Mouse (Mus musculus): ENCODE data around the gene Akt1s1. TPM values are rescaled to one million over a fixed set of nuclear protein-coding genes. Genes with fewer than 3 reads are reported as not detected.

Gene Akt1s1
- polyA plus RNA-seq, 1 experiment, result 48.0 TPM

- Histone ChIP-seq H3K4me1 (ENCODE audit: control insufficient read depth, insufficient read depth, low read length) (peaks cover 9% of the 10 kb centered on the region), H3K27ac (ENCODE audit: control insufficient read depth, insufficient read depth, low read depth, low read length, poor library complexity) (no peak overlapping the region), H3K4me3 (replicated peaks; ENCODE audit: control insufficient read depth, low read depth, low read length) (no peak overlapping the region)
- WGBS, result 35% methylated on average over 5 of the region's 5 CpGs
- TF ChIP-seq POLR2A (IDR thresholded peaks at IDR 0.05; ENCODE audit: borderline replicate concordance, control insufficient read depth, low read depth, low read length) (no peak), CTCF (IDR thresholded peaks at IDR 0.05; ENCODE audit: control insufficient read depth, insufficient read depth, low read length) (no peak)
These were observed 28.9 kb upstream of the Akt1s1 start for GRCm38 (mm10) chr7:44819863-44820262.

- WGBS, result 69% methylated on average over 3 of the region's 3 CpGs
- no peak overlapping the region for H3K27ac ChIP-seq (ENCODE audit: control insufficient read depth, insufficient read depth, low read depth, low read length, poor library complexity)
- H3K4me1 ChIP-seq (ENCODE audit: control insufficient read depth, insufficient read depth, low read length), result peaks cover 7% of the 10 kb centered on the region
- no peak overlapping the region for H3K4me3 ChIP-seq (replicated peaks; ENCODE audit: control insufficient read depth, low read depth, low read length)
- TF ChIP-seq CTCF (IDR thresholded peaks at IDR 0.05; ENCODE audit: control insufficient read depth, insufficient read depth, low read length) (no peak), POLR2A (IDR thresholded peaks at IDR 0.05; ENCODE audit: borderline replicate concordance, control insufficient read depth, low read depth, low read length) (no peak)
These were observed 28.3 kb upstream of the Akt1s1 start for GRCm38 (mm10) chr7:44820525-44820924.

GRCm38 (mm10) chr7:44821666-44822448, 26.9 kb upstream of the Akt1s1 start:
- TF ChIP-seq CTCF (IDR thresholded peaks at IDR 0.05; ENCODE audit: control insufficient read depth, insufficient read depth, low read length) (peak; percentile 28; the same call in 1 of the 2 replicates), POLR2A (IDR thresholded peaks at IDR 0.05; ENCODE audit: borderline replicate concordance, control insufficient read depth, low read depth, low read length) (no peak)
- Histone ChIP-seq H3K4me3 (replicated peaks; ENCODE audit: control insufficient read depth, low read depth, low read length) (no peak overlapping the region), H3K27ac (ENCODE audit: control insufficient read depth, insufficient read depth, low read depth, low read length, poor library complexity) (no peak overlapping the region), H3K4me1 (ENCODE audit: control insufficient read depth, insufficient read depth, low read length) (peaks cover 7% of the 10 kb centered on the region)
- 63% methylated on average over 7 of the region's 7 CpGs for WGBS

- Histone ChIP-seq H3K27ac (ENCODE audit: control insufficient read depth, insufficient read depth, low read depth, low read length, poor library complexity) (no peak overlapping the region), H3K4me1 (ENCODE audit: control insufficient read depth, insufficient read depth, low read length) (peaks cover 7% of the 10 kb centered on the region), H3K4me3 (replicated peaks; ENCODE audit: control insufficient read depth, low read depth, low read length) (no peak overlapping the region)
- WGBS, result 43% methylated on average over 7 of the region's 7 CpGs
- no peak for TF ChIP-seq POLR2A (IDR thresholded peaks at IDR 0.05; ENCODE audit: borderline replicate concordance, control insufficient read depth, low read depth, low read length)
- no peak for TF ChIP-seq CTCF (IDR thresholded peaks at IDR 0.05; ENCODE audit: control insufficient read depth, insufficient read depth, low read length)
These were observed 25.4 kb upstream of the Akt1s1 start for GRCm38 (mm10) chr7:44823409-44823808.

DNA sequence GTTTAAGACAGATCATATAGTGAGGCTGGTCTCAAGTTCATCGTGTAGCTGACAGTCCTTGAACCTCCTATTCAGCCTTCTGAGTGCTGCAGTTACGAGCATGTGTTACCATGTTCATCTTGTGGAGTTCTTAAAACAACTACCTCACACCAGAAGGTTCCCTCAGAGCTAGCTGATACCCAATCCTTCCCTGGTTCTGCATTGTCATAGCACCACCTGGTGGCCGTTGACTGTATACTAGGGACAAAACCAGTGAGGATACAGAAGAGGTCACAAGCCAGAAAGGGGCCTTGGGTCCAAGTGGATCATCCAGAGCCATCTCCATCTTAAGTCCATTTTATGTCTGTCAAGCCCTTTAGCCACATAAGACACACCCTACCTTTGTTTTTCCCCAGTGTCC, 23.9 kb upstream of the Akt1s1 start:
- Histone ChIP-seq H3K4me1 (ENCODE audit: control insufficient read depth, insufficient read depth, low read length) (peaks cover 3% of the 10 kb centered on the region), H3K27ac (ENCODE audit: control insufficient read depth, insufficient read depth, low read depth, low read length, poor library complexity) (no peak overlapping the region), H3K4me3 (replicated peaks; ENCODE audit: control insufficient read depth, low read depth, low read length) (no peak overlapping the region)
- TF ChIP-seq POLR2A (IDR thresholded peaks at IDR 0.05; ENCODE audit: borderline replicate concordance, control insufficient read depth, low read depth, low read length) (no peak), CTCF (IDR thresholded peaks at IDR 0.05; ENCODE audit: control insufficient read depth, insufficient read depth, low read length) (peak; percentile 83)
- 10% methylated on average over 3 of the region's 3 CpGs for WGBS

- Histone ChIP-seq H3K4me3 (replicated peaks; ENCODE audit: control insufficient read depth, low read depth, low read length) (no peak overlapping the region), H3K27ac (ENCODE audit: control insufficient read depth, insufficient read depth, low read depth, low read length, poor library complexity) (no peak overlapping the region), H3K4me1 (ENCODE audit: control insufficient read depth, insufficient read depth, low read length) (peaks cover 1% of the 10 kb centered on the region)
- TF ChIP-seq POLR2A (IDR thresholded peaks at IDR 0.05; ENCODE audit: borderline replicate concordance, control insufficient read depth, low read depth, low read length) (no peak), CTCF (IDR thresholded peaks at IDR 0.05; ENCODE audit: control insufficient read depth, insufficient read depth, low read length) (no peak)
- 62% methylated on average over 3 of the region's 3 CpGs for WGBS
These were observed 22.0 kb upstream of the Akt1s1 start for GRCm38 (mm10) chr7:44826771-44827170.

GRCm38 (mm10) chr7:44828706-44829105, 20.1 kb upstream of the Akt1s1 start:
- 83% methylated on average over 5 of the region's 5 CpGs for WGBS
- no peaks in the 10 kb centered on the region; the same call in none of the 2 replicates for H3K4me1 ChIP-seq (ENCODE audit: control insufficient read depth, insufficient read depth, low read length)
- no peak overlapping the region for H3K27ac ChIP-seq (ENCODE audit: control insufficient read depth, insufficient read depth, low read depth, low read length, poor library complexity)
- TF ChIP-seq POLR2A (IDR thresholded peaks at IDR 0.05; ENCODE audit: borderline replicate concordance, control insufficient read depth, low read depth, low read length) (no peak), CTCF (IDR thresholded peaks at IDR 0.05; ENCODE audit: control insufficient read depth, insufficient read depth, low read length) (no peak)
- no peak overlapping the region for H3K4me3 ChIP-seq (replicated peaks; ENCODE audit: control insufficient read depth, low read depth, low read length)

DNA sequence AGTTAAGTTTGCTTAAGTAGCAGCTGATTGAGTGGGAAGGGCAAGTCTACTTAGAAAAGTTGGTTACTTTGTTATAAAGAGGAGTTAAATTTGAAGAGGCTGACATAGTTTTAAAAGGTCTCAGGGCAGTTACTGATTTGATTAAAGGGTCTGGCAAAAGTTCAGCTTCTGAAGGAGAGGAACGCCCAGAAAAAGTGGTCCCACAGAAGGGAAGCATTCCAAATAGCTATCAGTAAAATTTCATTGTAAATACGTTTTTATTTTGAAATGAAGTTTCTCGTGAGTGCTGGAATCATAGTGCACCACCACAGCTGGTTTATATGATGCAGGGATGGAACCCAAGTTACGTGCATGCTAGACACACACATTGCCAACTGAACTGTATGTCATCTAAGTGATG, 16.0 kb upstream of the Akt1s1 start:
- WGBS, result 77% methylated on average over 4 of the region's 4 CpGs
- H3K4me1 ChIP-seq (ENCODE audit: control insufficient read depth, insufficient read depth, low read length), result peaks cover 1% of the 10 kb centered on the region
- H3K27ac ChIP-seq (ENCODE audit: control insufficient read depth, insufficient read depth, low read depth, low read length, poor library complexity), result no peak overlapping the region
- TF ChIP-seq POLR2A (IDR thresholded peaks at IDR 0.05; ENCODE audit: borderline replicate concordance, control insufficient read depth, low read depth, low read length), result no peak
- TF ChIP-seq CTCF (IDR thresholded peaks at IDR 0.05; ENCODE audit: control insufficient read depth, insufficient read depth, low read length), result no peak
- H3K4me3 ChIP-seq (replicated peaks; ENCODE audit: control insufficient read depth, low read depth, low read length), result no peak overlapping the region

Data from bone marrow, adult 2 months (tissue).